Mouse (Mus musculus) CH12.LX (cell line): ENCODE data around the gene Ppard. TPM values are rescaled to one million over a fixed set of nuclear protein-coding genes. Genes with fewer than 3 reads are reported as not detected.

Experiments used
- DNase-seq: peaks from one replicate; pipeline ENCODE4 v3.0.0-alpha.2; 2013; ENCODE audit errors: extremely low read depth
- H3K27ac ChIP-seq: 2 replicates; pipeline ENCODE4 v1.5.1; 2012; ENCODE audit warnings: low read depth, mild to moderate bottlenecking, control low read depth, moderate library complexity; ENCODE audit not compliant: insufficient read depth
- H3K27me3 ChIP-seq: replicated peaks from 2 replicates; pipeline ENCODE3; 2012; ENCODE audit warnings: inconsistent platforms
- H3K36me3 ChIP-seq, 2 experiments: replicated peaks in 1 of 2; 2 replicates each; pipeline versions ENCODE3 to v1.6.1; 2012; ENCODE audit warnings: inconsistent platforms in 1 of 2, low read length in 1 of 2, mild to moderate bottlenecking in 1 of 2, mixed read lengths in 1 of 2, moderate library complexity in 1 of 2; ENCODE audit not compliant: control insufficient read depth in 1 of 2, insufficient read depth in 1 of 2
- H3K4me1 ChIP-seq, 2 experiments: 2 replicates each; pipeline ENCODE4 v1.6.1; 2012; ENCODE audit warnings: inconsistent platforms in 1 of 2, moderate library complexity in 1 of 2; ENCODE audit not compliant: insufficient read depth in 2 of 2, control insufficient read depth in 1 of 2
- H3K4me2 ChIP-seq: 2 replicates; pipeline ENCODE4 v1.6.1; 2012; ENCODE audit warnings: low read depth, mild to moderate bottlenecking, control low read depth; ENCODE audit not compliant: poor library complexity, insufficient read depth, severe bottlenecking
- H3K4me3 ChIP-seq, 3 experiments: fragments of 150-350 bp in 1 of 3; sonication (generic) in 1 of 3; replicated peaks in 1 of 3; 2 replicates each; pipeline versions ENCODE3 to v1.5.1; 2011 to 2012; ENCODE audit warnings: low read depth in 2 of 3, low read length in 2 of 3, mild to moderate bottlenecking in 2 of 3, moderate library complexity in 2 of 3, control low read depth in 1 of 3, improper control_type of control experiment in 1 of 3, inconsistent platforms in 1 of 3, mixed read lengths in 1 of 3; ENCODE audit not compliant: poor library complexity in 1 of 3
- H3K79me2 ChIP-seq: replicated peaks from 2 replicates; pipeline ENCODE4 v1.6.1; 2012; ENCODE audit warnings: mild to moderate bottlenecking, moderate library complexity; ENCODE audit not compliant: control insufficient read depth, poor library complexity, insufficient read depth, severe bottlenecking; ENCODE audit errors: extremely low read depth
- H3K9ac ChIP-seq: 2 replicates; pipeline ENCODE4 v1.6.1; 2012; ENCODE audit warnings: low read depth, mild to moderate bottlenecking, control low read depth, moderate library complexity; ENCODE audit not compliant: insufficient read depth
- H3K9me3 ChIP-seq: replicated peaks from 2 replicates; pipeline ENCODE3; 2012; ENCODE audit warnings: low read length, inconsistent platforms, mixed read lengths
- CHD2 ChIP-seq: IDR thresholded peaks from 2 replicates; pipeline ENCODE4 v1.6.1; 2011; ENCODE audit warnings: low read length, improper control_type of control experiment
- CTCF ChIP-seq, 2 experiments: IDR thresholded peaks in 1 of 2; conservative IDR thresholded peaks in 1 of 2; 2 replicates each; pipeline ENCODE4 v1.5.1; 2011 to 2012; ENCODE audit warnings: low read depth in 2 of 2, low read length in 2 of 2, improper control_type of control experiment in 1 of 2, inconsistent platforms in 1 of 2, mild to moderate bottlenecking in 1 of 2, moderate library complexity in 1 of 2
- E2F4 ChIP-seq: IDR thresholded peaks from 2 replicates; pipeline ENCODE4 v1.6.1; 2011; ENCODE audit warnings: low read depth, low read length, improper control_type of control experiment; ENCODE audit not compliant: insufficient replicate concordance
- EP300 ChIP-seq: IDR thresholded peaks from 2 replicates; pipeline ENCODE4 v1.6.1; 2011; ENCODE audit warnings: low read length, improper control_type of control experiment
- GABPA ChIP-seq: IDR thresholded peaks from 2 replicates; pipeline ENCODE4 v1.6.1; 2012; ENCODE audit warnings: low read depth, low read length, improper control_type of control experiment, inconsistent platforms; ENCODE audit not compliant: insufficient replicate concordance
- JUN ChIP-seq: IDR thresholded peaks from 2 replicates; pipeline ENCODE4 v1.6.1; 2011; ENCODE audit warnings: low read depth, mild to moderate bottlenecking, low read length, improper control_type of control experiment, moderate library complexity; ENCODE audit not compliant: insufficient read depth
- KAT2A ChIP-seq: IDR thresholded peaks from 2 replicates; pipeline ENCODE4 v1.6.1; 2012; ENCODE audit warnings: low read length, improper control_type of control experiment, inconsistent platforms; ENCODE audit not compliant: insufficient replicate concordance
- MEF2A ChIP-seq: IDR thresholded peaks from 2 replicates; pipeline ENCODE4 v1.6.1; 2014; ENCODE audit warnings: low read depth, mild to moderate bottlenecking, inconsistent platforms, low read length, improper control_type of control experiment, borderline replicate concordance
- MYC ChIP-seq: IDR thresholded peaks from 2 replicates; pipeline ENCODE4 v1.6.1; 2011; ENCODE audit warnings: low read depth, mild to moderate bottlenecking, improper control_type of control experiment, low read length
- PAX5 ChIP-seq: IDR thresholded peaks from 2 replicates; pipeline ENCODE4 v1.6.1; 2012; ENCODE audit warnings: low read length, inconsistent platforms, mixed read lengths
- POLR2A ChIP-seq: IDR thresholded peaks from 2 replicates; pipeline ENCODE4 v1.6.1; 2011; ENCODE audit warnings: low read depth, mild to moderate bottlenecking, improper control_type of control experiment, low read length
- RAD21 ChIP-seq: IDR thresholded peaks from 2 replicates; pipeline ENCODE4 v1.6.1; 2011; ENCODE audit warnings: low read depth, mild to moderate bottlenecking, low read length, improper control_type of control experiment, moderate library complexity
- SIN3A ChIP-seq: IDR thresholded peaks from 2 replicates; pipeline ENCODE4 v1.6.1; 2012; ENCODE audit warnings: low read length, improper control_type of control experiment, inconsistent platforms
- SMC3 ChIP-seq: IDR thresholded peaks from 2 replicates; pipeline ENCODE4 v1.6.1; 2011; ENCODE audit warnings: low read depth, low read length, improper control_type of control experiment
- USF1 ChIP-seq: IDR thresholded peaks from 2 replicates; pipeline ENCODE4 v1.6.1; 2014; ENCODE audit warnings: low read depth, mild to moderate bottlenecking, inconsistent platforms, low read length, improper control_type of control experiment
- ZC3H11A ChIP-seq: IDR thresholded peaks from 2 replicates; pipeline ENCODE4 v1.6.1; 2012; ENCODE audit warnings: low read depth, mild to moderate bottlenecking, inconsistent platforms, low read length, improper control_type of control experiment
- ZMIZ1 ChIP-seq: IDR thresholded peaks from 2 replicates; pipeline ENCODE4 v1.6.1; 2012; ENCODE audit warnings: low read depth, mild to moderate bottlenecking, inconsistent platforms, low read length, improper control_type of control experiment
- dilution Hi-C: fragments of 300-500 bp; cut with MboI; formaldehyde crosslinking; loops from 2 replicates; pipeline ENCODE4 v1.14.3; 2020; ENCODE audit warnings: low sequenced_read_pairs; ENCODE audit not compliant: extremely low pct_unique_long_range_greater_than_20kb, extremely low pct_ligation_motif_present
- in situ Hi-C: fragments of 300-500 bp; cut with MboI; formaldehyde crosslinking; loops from 3 replicates; pipeline ENCODE4 v1.14.3; 2019; ENCODE audit warnings: low sequenced_read_pairs, low pct_ligation_motif_present, low pct_unique_long_range_greater_than_20kb, mixed read lengths
- polyA plus RNA-seq: library from polyadenylated mRNA; unstranded; fragments of >175 nt; gene quantifications from 2 replicates; pipeline ENCODE4 v1.2.1, GENCODE M21; 2012; ENCODE audit warnings: low read depth; ENCODE audit not compliant: insufficient read length
- total RNA-seq, 2 experiments: library from RNA; depleted of rRNA; stranded (reverse); fragments of 300-350 nt in 1 of 2; fragments of >200 nt in 1 of 2; gene quantifications; 2 replicates each; pipeline ENCODE4 v1.2.3; 2012 to 2014

The Ppard gene
- total and polyA plus RNA-seq, 3 experiments: 2.9 to 15.5 (median 7.3) TPM

GRCm38 (mm10) chr17:28240846-28241245 is 8.3 kb downstream of the Ppard start:
- Histone ChIP-seq H3K4me2 (no peak overlapping the region), H3K27ac (no peak overlapping the region), H3K27me3 (no peaks in the 10 kb centered on the region), H3K36me3 (peaks cover 46 to 92% of the 10 kb centered on the region in 2 experiments), H3K4me3 (no peak overlapping the region), H3K9me3 (no peaks in the 10 kb centered on the region), H3K79me2 (no peaks in the 10 kb centered on the region; the same call in 1 of the 2 replicates), H3K4me1 (peaks cover 19 to 67% of the 10 kb centered on the region in 2 experiments), H3K9ac (no peak overlapping the region)
- no peak for DNase-seq
- dilution Hi-C loops (no loop called here), in situ Hi-C loops (no loop called here)
- TF ChIP-seq JUN (no peak), RAD21 (no peak), CHD2 (no peak), SIN3A (no peak), SMC3 (no peak), GABPA (no peak), MYC (no peak)

- Histone ChIP-seq H3K27me3 (no peaks in the 10 kb centered on the region), H3K36me3 (peaks cover 45 to 87% of the 10 kb centered on the region in 2 experiments), H3K4me3 (no peak overlapping the region)
- dilution Hi-C loops (no loop called here), in situ Hi-C loops (no loop called here)
- no peak for DNase-seq
- no peak for TF ChIP-seq PAX5
- no peak for TF ChIP-seq ZC3H11A
- no peak for TF ChIP-seq MEF2A
- TF ChIP-seq CTCF (conservative IDR thresholded peaks at IDR 0.05 in 1 of 2, IDR thresholded peaks at IDR 0.05 in 1 of 2; ENCODE audit: low read depth in 2 of 2, low read length in 2 of 2): no peak
- TF ChIP-seq CHD2: no peak
- no peak for TF ChIP-seq SIN3A
- TF ChIP-seq ZMIZ1: no peak
- no peak for TF ChIP-seq USF1
- no peak for TF ChIP-seq JUN
- no peak for TF ChIP-seq EP300
- TF ChIP-seq E2F4: no peak
- no peak for TF ChIP-seq KAT2A
- TF ChIP-seq POLR2A: no peak
- TF ChIP-seq, all 38 proteins: peak for 0
- Histone ChIP-seq H3K4me2 (no peak overlapping the region), H3K79me2 (no peaks in the 10 kb centered on the region; the same call in 1 of the 2 replicates), H3K27ac (no peak overlapping the region), H3K9ac (no peak overlapping the region), H3K9me3 (no peaks in the 10 kb centered on the region), H3K4me1 (peaks cover 21 to 69% of the 10 kb centered on the region in 2 experiments)
Measured at GRCm38 (mm10) chr17:28242296-28242695, 9.8 kb downstream of the Ppard start.
